18 mouse cellular contexts compared by ENCODE assay signal in genomic region chr8:79351916-79352315, GRCm38 (mm10). TPM values are rescaled to one million over a fixed set of nuclear protein-coding genes. Genes with fewer than 3 reads are reported as not detected.
DNase-seq lines count a peak whose midpoint lies in the region; ATAC-seq and TF ChIP-seq lines count a peak whose summit lies in the region.
"Had no signal": no experiment of that assay in that cellular context is flagged by ENCODE, and none has a peak within 500 bp of the region (broad histone marks: within the 10 kb centered on the region; RNA-seq: fewer than 3 reads in every experiment).

No protein-coding gene starts in this region.

- peak overlapping the region; percentile 3; the same call in 1 of the 2 replicates for H3K27ac ChIP-seq in heart, embryonic 15.5 days
- no peak overlapping the region for H3K27ac ChIP-seq in heart, adult 2 months
- peak overlapping the region; percentile 46; the same call in 1 of the 2 replicates for H3K27ac ChIP-seq in neural tube, embryonic 13.5 days (replicated peaks)
- H3K27ac ChIP-seq: macrophage; neural tube, embryonic 12.5 days had no signal

- no peak for TF ChIP-seq CTCF in heart, adult 2 months (IDR thresholded peaks at IDR 0.05)

- ATAC-seq in heart, embryonic 15.5 days (replicated peaks; ENCODE audit: insufficient number of reproducible peaks, insufficient read depth, low FRiP score, low read depth) = no peak
- no peak for ATAC-seq in neural tube, embryonic 13.5 days (ENCODE audit: low read depth)
- ATAC-seq in megakaryocyte, adult 5-6 weeks (ENCODE audit: poor library complexity, severe bottlenecking) = no peak
- ATAC-seq: liver, postnatal 0 days had no signal

- intact Hi-C loops in heart, adult 2 months (cut with DNase I) = no loop called here

- no peaks in the 10 kb centered on the region for H3K9me3 ChIP-seq in heart, embryonic 15.5 days (replicated peaks)
- no peaks in the 10 kb centered on the region for H3K9me3 ChIP-seq in neural tube, embryonic 13.5 days
- H3K9me3 ChIP-seq: neural tube, embryonic 12.5 days had no signal

- H3K9ac ChIP-seq in heart, embryonic 15.5 days = no peak overlapping the region
- no peak overlapping the region for H3K9ac ChIP-seq in heart, adult 2 months (ENCODE audit: low read depth, low read length)
- H3K9ac ChIP-seq in neural tube, embryonic 13.5 days = no peak overlapping the region
- H3K9ac ChIP-seq: liver, postnatal 0 days; neural tube, embryonic 12.5 days had no signal

- no peak overlapping the region for H3K4me2 ChIP-seq in heart, embryonic 15.5 days
- H3K4me2 ChIP-seq in neural tube, embryonic 13.5 days = no peak overlapping the region
- H3K4me2 ChIP-seq: neural tube, embryonic 12.5 days had no signal

- peaks cover 1% of the 10 kb centered on the region; the same call in 1 of the 2 replicates for H3K79me2 ChIP-seq in heart, adult 2 months (replicated peaks; ENCODE audit: control insufficient read depth, insufficient read depth, low read length)

- TF ChIP-seq EP300 in heart, adult 2 months (IDR thresholded peaks at IDR 0.05; ENCODE audit: insufficient read depth, low read depth, low read length) = no peak

- H3K27me3 ChIP-seq in heart, embryonic 15.5 days = no peaks in the 10 kb centered on the region
- no peaks in the 10 kb centered on the region for H3K27me3 ChIP-seq in heart, adult 2 months (ENCODE audit: control insufficient read depth, insufficient read depth, low read length)
- H3K27me3 ChIP-seq in neural tube, embryonic 13.5 days = no peaks in the 10 kb centered on the region
- H3K27me3 ChIP-seq: neural tube, embryonic 12.5 days had no signal

- DNase-seq in cerebellum, postnatal 36 days = peak; percentile 31 to 33
- no peak for DNase-seq in cerebellum, adult 9-11 months
- DNase-seq in heart, adult 2 months = no peak
- no peak for DNase-seq in neural tube, embryonic 10.5 days (ENCODE audit: extremely low spot score, low spot score)
- DNase-seq in urinary bladder, postnatal 10 days (ENCODE audit: low spot score) = no peak
- DNase-seq: adrenal gland, postnatal 14 days; B cell, adult 2 months; heart, postnatal 14 days; kidney, postnatal 36 days; layer of hippocampus, postnatal 36 days; liver, postnatal 0 days; midbrain, embryonic 14.5 days; retina, postnatal 1 day had no signal

- WGBS in heart, embryonic 15.5 days = 84% methylated on average over 8 of the region's 8 CpGs
- WGBS in heart, adult 2 months = 78% methylated on average over 8 of the region's 8 CpGs
- 65% methylated on average over 8 of the region's 8 CpGs for WGBS in neural tube, embryonic 13.5 days

- H3K4me1 ChIP-seq in heart, embryonic 15.5 days (replicated peaks) = peaks cover 10% of the 10 kb centered on the region
- H3K4me1 ChIP-seq in heart, adult 2 months (ENCODE audit: control insufficient read depth, insufficient read depth, low read length) = peaks cover 3% of the 10 kb centered on the region
- peaks cover 64% of the 10 kb centered on the region for H3K4me1 ChIP-seq in neural tube, embryonic 13.5 days (replicated peaks)

- no peak for TF ChIP-seq POLR2A in heart, adult 2 months (IDR thresholded peaks at IDR 0.05; ENCODE audit: insufficient read depth, low read depth, low read length)

- H3K4me3 ChIP-seq in heart, embryonic 15.5 days = no peak overlapping the region
- H3K4me3 ChIP-seq in heart, adult 2 months = no peak overlapping the region
- no peak overlapping the region for H3K4me3 ChIP-seq in neural tube, embryonic 13.5 days
- H3K4me3 ChIP-seq: neural tube, embryonic 12.5 days had no signal

- peaks cover 24% of the 10 kb centered on the region; the same call in 1 of the 2 replicates for H3K36me3 ChIP-seq in heart, embryonic 15.5 days
- peaks cover 8% of the 10 kb centered on the region for H3K36me3 ChIP-seq in heart, adult 2 months (ENCODE audit: control insufficient read depth, insufficient read depth, low read length)
- peaks cover 59% of the 10 kb centered on the region for H3K36me3 ChIP-seq in neural tube, embryonic 13.5 days

RNA-seq across cellular contexts. Expression of gene Smad1, which starts 47.4 kb away (rescaled TPM):
- 17.9 and 22.2 TPM in 2 replicates for polyA plus RNA-seq in heart, embryonic 15.5 days (2015; fragmentation: Nextera tagmentation; extraction: Ambion mirVana)
- total RNA-seq in heart, adult 2 months (2021) = 10 to 100 TPM; 12.7 to 14.0 TPM
- polyA plus RNA-seq in heart, adult 2 months (2012; rRNA removed) = 18.0 and 18.7 TPM in 2 replicates
- 68.7 and 72.1 TPM in 2 replicates for polyA plus RNA-seq in neural tube, embryonic 13.5 days (2015; fragmentation: Nextera tagmentation; extraction: Ambion mirVana)
- total RNA-seq in megakaryocyte, adult 5-6 weeks (2015) = 14.3 and 17.1 TPM in 2 replicates
- total RNA-seq in megakaryocyte, adult 5-6 weeks (2017) = 14.1 and 21.6 TPM in 2 replicates

RNA-seq across cellular contexts. Expression of gene Mmaa, which starts 57.2 kb away (rescaled TPM):
- 15.0 and 15.7 TPM in 2 replicates for polyA plus RNA-seq in heart, embryonic 15.5 days (2015; fragmentation: Nextera tagmentation; extraction: Ambion mirVana)
- 10 to 100 TPM; 44.0 to 45.9 TPM for total RNA-seq in heart, adult 2 months (2021)
- polyA plus RNA-seq in heart, adult 2 months (2012; rRNA removed) = 15.3 and 28.0 TPM in 2 replicates
- 15.3 and 17.2 TPM in 2 replicates for polyA plus RNA-seq in neural tube, embryonic 13.5 days (2015; fragmentation: Nextera tagmentation; extraction: Ambion mirVana)
- total RNA-seq in megakaryocyte, adult 5-6 weeks (2015) = 3.8 and 4.1 TPM in 2 replicates
- 1.9 and 5.8 TPM in 2 replicates for total RNA-seq in megakaryocyte, adult 5-6 weeks (2017)

Comparison
In these comparisons a context has a peak if more than half of its experiments do, and no peak if none do; other contexts are left out.
1. DNase-seq: peak in cerebellum, postnatal 36 days (2 of 2); none in cerebellum, adult 9-11 months (single experiment), heart, adult 2 months (0 of 2), neural tube, embryonic 10.5 days (single experiment) and urinary bladder, postnatal 10 days (single experiment).